Mouse (Mus musculus): ENCODE data around the gene Nfil3.

Nfil3 gene

DNA sequence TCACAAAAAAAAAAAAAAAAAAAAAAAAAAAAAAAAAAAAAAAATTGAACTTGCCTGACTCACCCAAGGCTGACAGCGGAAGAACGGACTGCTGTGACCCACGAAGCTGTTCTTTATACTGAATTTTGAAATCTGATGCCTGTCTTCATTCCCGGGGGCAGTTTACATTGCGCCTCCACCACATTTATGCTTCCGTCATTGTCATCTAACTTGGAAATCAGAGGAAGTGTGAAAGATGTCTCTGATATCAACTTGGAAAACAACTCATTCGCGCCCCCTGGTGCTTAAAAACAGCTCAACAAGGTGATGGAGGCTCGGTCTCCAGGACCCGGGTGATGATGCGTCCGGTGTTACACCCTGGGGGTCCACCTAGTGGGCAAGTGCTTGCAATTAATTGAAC lies 1.8 kb upstream of the Nfil3 start:
- DNase-seq (ENCODE audit: low spot score in 2 of 2): peak; percentile 95 to 96

- peak; percentile 63 to 72 for DNase-seq (ENCODE audit: low spot score in 2 of 2)
Observed at GRCm38 (mm10) chr13:52981441-52982281, 788 bp upstream of the Nfil3 start.

GRCm38 (mm10) chr13:52980211-52980950 lies 492 bp downstream of the Nfil3 start:
- peak; percentile 77 to 83 for DNase-seq (ENCODE audit: low spot score in 2 of 2)

DNA sequence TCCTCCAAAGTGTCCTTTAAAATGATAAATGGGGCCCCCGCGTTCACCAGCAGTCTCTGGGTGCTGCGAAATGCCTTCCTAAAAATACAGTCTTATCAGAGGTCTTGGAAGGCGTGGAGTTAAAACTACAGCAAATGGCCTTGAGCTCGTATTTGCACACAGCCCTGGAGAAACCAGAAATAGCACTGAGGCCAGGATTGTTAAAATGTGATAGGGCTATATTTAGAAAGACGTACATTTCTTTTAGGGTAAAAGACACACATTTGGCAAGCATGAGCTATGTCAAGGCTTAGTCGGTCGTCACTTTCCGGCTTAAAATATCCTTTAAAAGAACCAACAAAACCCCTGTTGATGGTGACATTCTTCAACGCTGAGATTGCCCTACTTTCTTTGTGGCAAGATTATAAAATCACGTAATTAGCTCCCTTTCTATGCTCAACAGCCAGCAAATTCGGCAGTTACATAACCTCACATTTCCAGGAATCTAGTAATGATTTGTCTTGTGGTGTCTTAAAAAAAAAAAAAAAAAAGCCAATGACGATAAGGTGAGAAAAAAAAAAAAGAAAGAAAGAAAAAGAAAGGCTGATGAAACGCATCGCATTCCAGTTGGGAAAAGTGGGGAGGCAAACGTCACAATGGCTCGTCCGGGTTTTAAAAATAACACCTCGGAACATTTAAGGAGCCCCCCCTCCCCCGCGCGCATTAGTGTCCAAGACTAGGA lies 1.4 kb downstream of the Nfil3 start:
- DNase-seq (ENCODE audit: low spot score in 2 of 2): peak; percentile 37 to 44

GRCm38 (mm10) chr13:52978321-52978981 lies 2.4 kb downstream of the Nfil3 start:
- DNase-seq (ENCODE audit: low spot score in 2 of 2): peak in 1 of 2 experiments; percentile 34

- DNase-seq (ENCODE audit: low spot score in 2 of 2): no peak
Observed at GRCm38 (mm10) chr13:52977757-52978156, 3.1 kb downstream of the Nfil3 start.

DNA sequence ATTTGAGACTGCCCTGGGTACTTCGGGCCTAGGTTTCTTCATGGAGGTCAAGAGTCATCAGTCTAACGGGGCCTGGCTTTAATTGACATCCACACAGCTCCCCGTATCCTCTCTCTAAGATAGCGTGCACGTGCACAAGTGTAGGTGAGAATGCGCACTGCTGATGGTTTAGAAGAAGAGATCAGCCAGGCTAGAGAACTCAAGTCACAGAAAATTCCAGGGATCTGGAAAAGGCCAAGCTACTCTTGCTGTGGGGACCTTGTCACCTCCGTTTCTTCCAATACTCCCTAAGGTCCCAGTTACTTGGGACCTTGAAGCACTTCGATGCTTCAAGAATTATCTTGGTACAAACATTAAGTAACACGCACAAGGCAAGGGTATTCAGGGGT lies 3.7 kb downstream of the Nfil3 start:
- DNase-seq (ENCODE audit: low spot score in 2 of 2): no peak

- no peak for DNase-seq (ENCODE audit: low spot score in 2 of 2)
Observed at GRCm38 (mm10) chr13:52976510-52977220, 4.2 kb downstream of the Nfil3 start.

DNA sequence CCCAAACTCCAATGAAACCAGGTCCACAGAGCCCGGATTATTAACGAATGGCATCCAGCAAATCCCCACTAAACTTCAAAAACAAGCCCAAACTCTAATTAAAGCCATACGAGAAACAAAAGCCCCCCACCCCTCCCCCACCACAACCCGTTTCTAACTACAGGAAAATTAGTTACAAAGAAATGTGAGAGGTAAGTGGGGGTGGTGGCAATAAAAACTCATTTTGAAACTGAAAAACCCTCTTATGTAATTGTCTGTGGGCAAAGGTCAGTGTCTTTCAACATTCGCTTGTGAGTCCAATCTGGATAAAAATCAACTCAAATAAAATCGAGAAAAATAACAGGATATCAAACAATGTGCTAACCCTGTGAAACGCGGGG lies 4.8 kb downstream of the Nfil3 start:
- DNase-seq (ENCODE audit: low spot score in 2 of 2): no peak

DNA sequence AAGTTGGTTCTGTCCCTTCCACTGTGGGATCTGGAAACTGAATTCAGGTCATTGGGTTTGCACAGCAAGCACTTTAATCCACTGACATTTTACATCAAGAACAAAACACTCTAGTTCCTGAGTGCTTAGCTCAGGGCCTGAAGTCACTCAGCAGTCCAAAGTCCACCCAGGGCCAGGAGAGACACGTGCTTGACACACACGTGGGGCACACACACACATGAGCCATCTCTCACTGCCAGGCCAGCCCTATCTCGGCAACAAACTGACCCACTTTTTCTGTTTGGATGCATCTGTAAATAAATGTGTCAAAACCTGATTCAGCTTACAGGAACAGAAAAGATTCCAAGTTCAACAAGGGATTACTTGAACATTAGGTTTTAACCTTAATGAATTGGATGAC lies 6.2 kb downstream of the Nfil3 start:
- DNase-seq (ENCODE audit: low spot score in 2 of 2): no peak

GRCm38 (mm10) chr13:52973427-52973826 lies 7.4 kb downstream of the Nfil3 start:
- DNase-seq (ENCODE audit: low spot score in 2 of 2): peak; percentile 38 to 55

GRCm38 (mm10) chr13:52972626-52973025 lies 8.2 kb downstream of the Nfil3 start:
- DNase-seq (ENCODE audit: low spot score in 2 of 2): no peak

DNA sequence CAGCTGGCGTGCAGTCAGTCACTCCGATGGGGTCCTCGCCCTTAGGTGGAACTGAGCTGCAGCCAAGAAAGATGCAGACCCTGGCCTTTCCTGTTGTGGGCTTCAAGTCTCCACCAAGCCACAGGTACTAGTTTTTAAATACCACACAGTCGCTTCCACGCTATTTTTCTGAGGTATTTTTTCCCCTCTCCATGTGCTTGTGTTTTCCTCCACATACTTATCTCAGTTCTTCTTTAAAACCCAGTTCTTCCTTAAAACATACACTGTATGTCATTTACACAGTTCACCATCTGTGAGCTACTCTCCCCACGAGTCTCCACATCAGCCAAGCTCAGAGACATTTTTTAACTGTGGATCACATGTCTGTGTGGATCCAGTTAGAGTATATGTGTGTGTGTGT lies 10.0 kb downstream of the Nfil3 start:
- DNase-seq (ENCODE audit: low spot score in 2 of 2): no peak

GRCm38 (mm10) chr13:52962922-52963321 lies 18.0 kb downstream of the Nfil3 start:
- no peak for DNase-seq (ENCODE audit: low spot score in 2 of 2)

DNA sequence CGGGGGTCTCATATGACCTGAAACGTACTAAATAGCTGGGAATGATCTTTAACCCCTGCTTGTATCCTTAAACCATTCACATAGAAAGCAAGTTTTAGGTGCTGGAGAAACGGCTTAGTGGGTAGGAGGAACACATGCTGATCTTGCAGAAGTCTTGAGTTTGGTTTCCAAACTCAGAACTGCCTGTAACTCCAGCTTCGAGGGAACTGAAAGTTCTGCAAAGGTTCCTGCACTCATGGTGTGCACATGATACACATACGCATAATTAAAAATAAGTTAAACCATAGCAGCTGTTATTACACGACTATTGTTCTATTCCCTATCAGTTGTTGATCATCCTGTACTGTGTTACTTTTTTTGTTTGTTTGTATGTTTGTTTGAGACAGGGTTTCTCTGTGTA lies 18.5 kb downstream of the Nfil3 start:
- DNase-seq (ENCODE audit: low spot score in 2 of 2): no peak

DNA sequence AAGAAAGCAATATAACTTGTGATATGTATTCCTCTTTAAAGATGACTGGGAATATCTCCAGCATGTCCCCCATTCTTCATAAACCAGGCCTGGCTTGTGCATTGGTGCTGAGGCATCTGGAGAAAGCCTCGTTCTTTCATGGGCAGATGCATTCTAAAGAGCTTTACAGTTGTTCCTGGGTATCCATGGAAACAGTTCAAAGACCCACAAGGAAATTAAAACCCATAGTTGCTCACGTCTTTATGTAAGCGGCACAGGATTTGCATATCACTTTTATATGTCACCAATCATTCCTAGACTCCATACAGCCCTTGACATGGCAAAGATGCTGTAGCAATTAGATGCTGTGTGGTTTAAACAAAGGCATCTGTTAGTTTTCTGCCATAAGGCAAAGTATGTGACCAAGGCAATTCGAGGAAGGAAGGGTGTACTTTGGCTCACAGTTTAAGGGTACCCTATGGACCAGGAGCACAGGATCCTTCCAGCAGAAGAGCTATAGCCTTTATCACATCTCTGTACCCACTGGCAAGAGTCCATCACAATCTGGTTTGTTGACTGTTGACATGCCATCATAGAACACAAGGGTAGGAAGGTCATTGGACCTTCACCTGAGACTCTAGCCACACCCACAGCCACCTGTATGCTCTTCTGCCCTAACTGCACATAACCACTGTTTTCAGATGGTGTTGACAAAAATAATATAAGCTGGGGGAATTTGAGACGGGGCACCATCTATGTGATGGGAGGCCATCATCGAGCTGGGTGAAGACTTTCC lies 26.9 kb downstream of the Nfil3 start:
- DNase-seq (ENCODE audit: low spot score in 2 of 2): no peak

DNA sequence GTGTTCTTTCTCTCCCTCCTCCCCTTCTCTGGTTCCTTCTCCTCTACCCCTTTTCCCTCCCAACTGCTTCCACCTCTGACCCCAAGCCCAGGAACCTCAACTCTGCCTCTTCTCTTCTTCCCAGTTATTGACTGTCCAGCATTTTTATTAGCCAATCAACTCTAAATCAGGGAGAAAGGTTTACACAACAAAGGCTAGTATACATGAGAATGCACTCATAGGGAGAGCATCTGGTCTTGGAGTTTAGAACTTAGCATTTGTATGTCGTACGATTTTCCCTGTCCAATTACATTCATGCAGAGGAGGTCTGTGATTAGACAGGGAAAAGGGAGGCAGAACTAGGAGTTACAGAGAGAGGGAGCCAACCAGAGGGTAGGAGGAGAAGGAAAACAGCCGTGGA lies 31.7 kb downstream of the Nfil3 start:
- DNase-seq (ENCODE audit: low spot score in 2 of 2): no peak

GRCm38 (mm10) chr13:52947545-52947944 lies 33.3 kb downstream of the Nfil3 start:
- no peak for DNase-seq (ENCODE audit: low spot score in 2 of 2)

DNA sequence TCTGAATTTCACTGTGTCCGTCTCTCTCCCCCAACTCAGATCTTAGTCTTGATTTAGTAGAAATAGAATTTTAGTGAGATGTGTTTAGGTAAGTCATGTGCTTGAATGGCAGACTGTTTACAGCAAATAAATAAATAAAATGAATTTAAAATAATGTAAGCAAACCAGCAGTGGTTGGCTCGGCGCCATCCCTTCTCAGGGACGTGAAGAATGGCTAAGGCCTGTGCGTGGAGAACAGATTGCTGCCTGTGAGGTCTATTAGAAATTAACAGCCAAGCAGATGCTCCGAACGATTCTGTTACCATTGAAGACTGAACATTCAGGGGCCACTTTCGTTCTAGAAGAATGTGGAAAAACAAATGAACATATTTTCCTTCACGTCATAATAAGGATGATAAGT lies 35.1 kb downstream of the Nfil3 start:
- DNase-seq (ENCODE audit: low spot score in 2 of 2): no peak

DNA sequence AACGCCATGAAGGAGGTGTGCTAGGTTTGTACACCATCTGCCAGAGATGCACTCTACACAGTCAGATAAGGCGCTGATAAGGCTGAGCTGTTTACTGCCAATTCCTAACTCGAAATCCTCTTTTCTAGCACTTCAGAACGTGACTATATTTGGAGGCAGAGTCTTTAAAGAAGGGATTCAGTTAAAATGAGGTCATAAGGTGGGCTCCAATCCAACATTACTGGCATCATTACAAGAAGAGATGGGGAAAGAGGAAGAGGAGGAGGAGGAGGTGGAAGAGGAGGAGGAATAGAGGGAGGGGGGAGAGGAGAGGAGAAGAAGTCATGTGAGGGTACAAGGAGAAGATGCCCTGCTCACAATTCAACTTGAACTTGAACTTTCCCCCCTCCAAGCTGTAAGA lies 36.8 kb downstream of the Nfil3 start:
- no peak for DNase-seq (ENCODE audit: low spot score in 2 of 2)

All from right cerebral cortex, adult 2 months (tissue).